Mouse (Mus musculus) kidney, embryonic 16.5 days (tissue): ENCODE data around the gene Pom121l2. TPM values are rescaled to one million over a fixed set of nuclear protein-coding genes. Genes with fewer than 3 reads are reported as not detected.

Experiments
- ATAC-seq: fragments of 200-750 bp; cut with Nextera tagmentation; 2 replicates; pipeline ENCODE4 v1.8.0; 2017; ENCODE audit warnings: moderate TSS enrichment; ENCODE audit not compliant: low FRiP score, low TSS enrichment
- H3K27ac ChIP-seq: fragments of 300-500 bp; sonication (generic); 2 replicates; pipeline ENCODE4 v1.5.1; 2014; ENCODE audit warnings: low read length
- H3K27me3 ChIP-seq: fragments of 300-500 bp; sonication (generic); 2 replicates; pipeline ENCODE4 v1.6.1; 2014; ENCODE audit warnings: low read length, control low read depth, mixed read lengths; ENCODE audit not compliant: insufficient read depth
- H3K36me3 ChIP-seq: fragments of 300-500 bp; sonication (generic); 2 replicates; pipeline ENCODE4 v1.6.1; 2014; ENCODE audit warnings: low read length, control low read depth, mixed read lengths; ENCODE audit not compliant: insufficient read depth
- H3K4me1 ChIP-seq: fragments of 300-500 bp; sonication (generic); 2 replicates; pipeline ENCODE4 v1.6.1; 2014; ENCODE audit warnings: low read length, control low read depth, mixed read lengths; ENCODE audit not compliant: insufficient read depth
- H3K4me2 ChIP-seq: fragments of 300-500 bp; sonication (generic); replicated peaks from 2 replicates; pipeline ENCODE4 v1.6.1; 2014; ENCODE audit warnings: low read depth, low read length
- H3K4me3 ChIP-seq: fragments of 300-500 bp; sonication (generic); 2 replicates; pipeline ENCODE4 v1.5.1; 2014; ENCODE audit warnings: mild to moderate bottlenecking, low read length
- H3K9ac ChIP-seq: fragments of 300-500 bp; sonication (generic); replicated peaks from 2 replicates; pipeline ENCODE4 v1.6.1; 2014; ENCODE audit warnings: low read length
- H3K9me3 ChIP-seq: fragments of 300-500 bp; sonication (generic); 2 replicates; pipeline ENCODE4 v1.6.1; 2016; ENCODE audit warnings: low read length, control low read depth
- WGBS: fragments of 180-500 bp; shearing (Covaris S2); extraction: QIAGEN DNeasy Blood & Tissue Kit; methylation state at CpG from one replicate; pipeline ENCODE4 v1.1.7; 2014; 5-methylcytosine and 5-hydroxymethylcytosine counted together
- polyA plus RNA-seq: library from polyadenylated mRNA; unstranded; fragments of >200 nt; fragmentation: Nextera tagmentation; extraction: Ambion mirVana; gene quantifications from 2 replicates; pipeline ENCODE4 v1.2.1, GENCODE M21; 2015

The Pom121l2 gene
- polyA plus RNA-seq, 1 experiment from 2014 or later: 0.15 TPM

GRCm38 (mm10) chr13:21944592-21944925 lies 36.4 kb upstream of the Pom121l2 start:
- Histone ChIP-seq H3K4me3 (peak overlapping the region; percentile 84), H3K36me3 (peaks cover 5% of the 10 kb centered on the region; the same call in 1 of the 2 replicates), H3K27ac (peak overlapping the region; percentile 86), H3K4me2 (peak overlapping the region; percentile 86), H3K9me3 (no peaks in the 10 kb centered on the region), H3K9ac (peak overlapping the region; percentile 74), H3K4me1 (peaks cover 13% of the 10 kb centered on the region), H3K27me3 (no peaks in the 10 kb centered on the region)
- no peak; the same call in 1 of the 2 replicates for ATAC-seq
- WGBS: under 1% methylated on average over 7 of the region's 7 CpGs

GRCm38 (mm10) chr13:21944926-21945740 lies 35.9 kb upstream of the Pom121l2 start, which contains the start of gene Zfp184:
Zfp184 (plus strand) TSS chr13:21945094.
- H3K4me1 ChIP-seq: peaks cover 13% of the 10 kb centered on the region
- ATAC-seq: peak; percentile 93
- peak within 1 kb of the TSS; percentile 74 for H3K9ac ChIP-seq
- no peaks in the 10 kb centered on the region for H3K27me3 ChIP-seq
- peak within 1 kb of the TSS; percentile 84 for H3K4me3 ChIP-seq
- H3K9me3 ChIP-seq: no peaks in the 10 kb centered on the region
- H3K27ac ChIP-seq: peak within 1 kb of the TSS; percentile 86
- peaks cover 8% of the 10 kb centered on the region for H3K36me3 ChIP-seq
- under 1% methylated on average over 50 of the region's 50 CpGs for WGBS
- peak within 1 kb of the TSS; percentile 86 for H3K4me2 ChIP-seq

- ATAC-seq: no peak
- Histone ChIP-seq H3K9me3 (0 out of 2 replicates have a peak, but pooled peaks cover 5% of the 10 kb centered on the region), H3K4me3 (no peak overlapping the region), H3K4me1 (0 out of 2 replicates have a peak, but pooled peaks cover 3% of the 10 kb centered on the region), H3K27me3 (no peaks in the 10 kb centered on the region), H3K9ac (no peak overlapping the region), H3K36me3 (no peaks in the 10 kb centered on the region), H3K4me2 (no peak overlapping the region), H3K27ac (no peak overlapping the region)
- WGBS: 43% methylated on average over 1 of the region's 1 CpGs
These were observed 11.7 kb upstream of the Pom121l2 start for GRCm38 (mm10) chr13:21969269-21969668.

- Histone ChIP-seq H3K36me3 (no peaks in the 10 kb centered on the region), H3K4me3 (no peak overlapping the region), H3K4me2 (no peak overlapping the region), H3K9ac (no peak overlapping the region), H3K27me3 (no peaks in the 10 kb centered on the region), H3K27ac (no peak overlapping the region), H3K4me1 (0 out of 2 replicates have a peak, but pooled peaks cover 3% of the 10 kb centered on the region), H3K9me3 (0 out of 2 replicates have a peak, but pooled peaks cover 5% of the 10 kb centered on the region)
- WGBS: 42% methylated on average over 2 of the region's 2 CpGs
- no peak for ATAC-seq
These were observed 11.2 kb upstream of the Pom121l2 start for GRCm38 (mm10) chr13:21969816-21970215.

GRCm38 (mm10) chr13:21971641-21972040 lies 9.4 kb upstream of the Pom121l2 start:
- 0 out of 2 replicates have a peak, but pooled peaks cover 3% of the 10 kb centered on the region for H3K4me1 ChIP-seq
- no peak overlapping the region for H3K9ac ChIP-seq
- H3K36me3 ChIP-seq: no peaks in the 10 kb centered on the region
- H3K27ac ChIP-seq: no peak overlapping the region
- H3K4me3 ChIP-seq: no peak overlapping the region
- H3K9me3 ChIP-seq: 0 out of 2 replicates have a peak, but pooled peaks cover 5% of the 10 kb centered on the region
- ATAC-seq: no peak
- WGBS: 28% methylated on average over 3 of the region's 3 CpGs
- no peaks in the 10 kb centered on the region for H3K27me3 ChIP-seq
- H3K4me2 ChIP-seq: no peak overlapping the region

- Histone ChIP-seq H3K27me3 (no peaks in the 10 kb centered on the region), H3K9me3 (no peaks in the 10 kb centered on the region), H3K4me1 (0 out of 2 replicates have a peak, but pooled peaks cover 3% of the 10 kb centered on the region), H3K27ac (peak overlapping the region; percentile 93), H3K9ac (peak overlapping the region; percentile 83), H3K36me3 (no peaks in the 10 kb centered on the region), H3K4me2 (peak overlapping the region; percentile 49), H3K4me3 (peak overlapping the region; percentile 77)
- ATAC-seq: peak; percentile 92
- WGBS: under 1% methylated on average over 23 of the region's 23 CpGs
These were observed 6.7 kb upstream of the Pom121l2 start for GRCm38 (mm10) chr13:21974221-21974725.

- 5% methylated on average over 20 of the region's 20 CpGs for WGBS
- peak; percentile 95 for ATAC-seq
These were observed 6.1 kb upstream of the Pom121l2 start for GRCm38 (mm10) chr13:21974726-21975473.

GRCm38 (mm10) chr13:21981803-21982193 lies 804 bp downstream of the Pom121l2 start:
- peak; percentile 53; the same call in 1 of the 2 replicates for ATAC-seq
- H3K4me3 ChIP-seq: peak overlapping the region; percentile 54
- no peaks in the 10 kb centered on the region for H3K9me3 ChIP-seq
- H3K4me1 ChIP-seq: peaks cover 9% of the 10 kb centered on the region
- 3% methylated on average over 17 of the region's 17 CpGs for WGBS
- H3K9ac ChIP-seq: peak overlapping the region; percentile 74
- no peaks in the 10 kb centered on the region for H3K36me3 ChIP-seq
- H3K27me3 ChIP-seq: peaks cover 51% of the 10 kb centered on the region
- H3K27ac ChIP-seq: no peak overlapping the region
- H3K4me2 ChIP-seq: peak overlapping the region; percentile 96

More at GRCm38 (mm10) chr13:21974726-21975473, 6.1 kb upstream of the Pom121l2 start:
- H3K9me3 ChIP-seq: no peaks in the 10 kb centered on the region
- peak overlapping the region; percentile 77 for H3K4me3 ChIP-seq
- 0 out of 2 replicates have a peak, but pooled peaks cover under 1% of the 10 kb centered on the region for H3K27me3 ChIP-seq
- peak overlapping the region; percentile 49 for H3K4me2 ChIP-seq
- H3K27ac ChIP-seq: peak overlapping the region; percentile 93
- 0 out of 2 replicates have a peak, but pooled peaks cover 3% of the 10 kb centered on the region for H3K4me1 ChIP-seq
- no peaks in the 10 kb centered on the region for H3K36me3 ChIP-seq
- peak overlapping the region; percentile 83 for H3K9ac ChIP-seq

- Histone ChIP-seq H3K4me2 (no peak overlapping the region), H3K9me3 (no peaks in the 10 kb centered on the region), H3K4me3 (no peak overlapping the region), H3K36me3 (no peaks in the 10 kb centered on the region), H3K9ac (no peak overlapping the region), H3K27ac (no peak overlapping the region), H3K4me1 (peaks cover 9% of the 10 kb centered on the region), H3K27me3 (peaks cover 60% of the 10 kb centered on the region)
- no peak for ATAC-seq
- 84% methylated on average over 2 of the region's 2 CpGs for WGBS
These were observed 3.5 kb downstream of the Pom121l2 start for GRCm38 (mm10) chr13:21984486-21984885.
